Mouse (Mus musculus): ENCODE results near the gene Inpp4b. TPM values are rescaled to one million over a fixed set of nuclear protein-coding genes. Genes with fewer than 3 reads are reported as not detected.

The Inpp4b gene
- polyA plus RNA-seq (2014; fragmentation: Nextera tagmentation; extraction: Ambion mirVana): 6.0 and 6.2 TPM in 2 replicates

- H3K9me3 ChIP-seq (ENCODE audit: control insufficient read depth, low read length): no peaks in the 10 kb centered on the region
- H3K27me3 ChIP-seq (replicated peaks; ENCODE audit: control insufficient read depth, insufficient read depth, low read length): peaks cover 8% of the 10 kb centered on the region; the same call in 1 of the 2 replicates
- DNase-seq (ENCODE audit: low spot score): peak; percentile 80
- no peaks in the 10 kb centered on the region; the same call in 1 of the 2 replicates for H3K4me1 ChIP-seq (replicated peaks; ENCODE audit: control insufficient read depth, insufficient read depth, low read length)
- under 1% methylated on average over 45 of the region's 46 CpGs for WGBS
- peak within 1 kb of the TSS; percentile 47 for H3K9ac ChIP-seq (ENCODE audit: low read length)
- no peaks in the 10 kb centered on the region for H3K36me3 ChIP-seq (ENCODE audit: control insufficient read depth, insufficient read depth, low read length)
- no peak within 1 kb of the TSS for H3K27ac ChIP-seq (ENCODE audit: low read depth)
- H3K4me3 ChIP-seq (ENCODE audit: low read depth, low read length): peak within 1 kb of the TSS; percentile 52
- peak; percentile 65 for ATAC-seq (replicated peaks; ENCODE audit: low FRiP score, low TSS enrichment, low read depth)
- peak within 1 kb of the TSS; percentile 93 for H3K4me2 ChIP-seq (ENCODE audit: low read length)
Observed at GRCm38 (mm10) chr8:81342236-81342998, at the start of gene Inpp4b. TSS of gene Inpp4b (plus strand) at chr8:81342556.

GRCm38 (mm10) chr8:81335250-81335649 lies 7.1 kb upstream of the Inpp4b start:
- no peaks in the 10 kb centered on the region for H3K27me3 ChIP-seq (replicated peaks; ENCODE audit: control insufficient read depth, insufficient read depth, low read length)
- WGBS: 77% methylated on average over 2 of the region's 2 CpGs
- no peaks in the 10 kb centered on the region for H3K4me1 ChIP-seq (replicated peaks; ENCODE audit: control insufficient read depth, insufficient read depth, low read length)
- H3K9me3 ChIP-seq (ENCODE audit: control insufficient read depth, low read length): no peaks in the 10 kb centered on the region
- no peak overlapping the region for H3K4me3 ChIP-seq (ENCODE audit: low read depth, low read length)
- no peak overlapping the region for H3K4me2 ChIP-seq (ENCODE audit: low read length)
- no peak overlapping the region for H3K27ac ChIP-seq (ENCODE audit: low read depth)
- ATAC-seq (replicated peaks; ENCODE audit: low FRiP score, low TSS enrichment, low read depth): no peak
- no peak overlapping the region for H3K9ac ChIP-seq (ENCODE audit: low read length)
- no peak for DNase-seq (ENCODE audit: low spot score)
- H3K36me3 ChIP-seq (ENCODE audit: control insufficient read depth, insufficient read depth, low read length): no peaks in the 10 kb centered on the region

- H3K9me3 ChIP-seq (ENCODE audit: control insufficient read depth, low read length): no peaks in the 10 kb centered on the region
- H3K4me2 ChIP-seq (ENCODE audit: low read length): peak overlapping the region; percentile 93
- no peak overlapping the region for H3K27ac ChIP-seq (ENCODE audit: low read depth)
- H3K4me3 ChIP-seq (ENCODE audit: low read depth, low read length): peak overlapping the region; percentile 52; the same call in 1 of the 2 replicates
- WGBS: 47% methylated on average over 5 of the region's 5 CpGs
- H3K27me3 ChIP-seq (replicated peaks; ENCODE audit: control insufficient read depth, insufficient read depth, low read length): peaks cover 8% of the 10 kb centered on the region; the same call in 1 of the 2 replicates
- H3K36me3 ChIP-seq (ENCODE audit: control insufficient read depth, insufficient read depth, low read length): no peaks in the 10 kb centered on the region
- H3K4me1 ChIP-seq (replicated peaks; ENCODE audit: control insufficient read depth, insufficient read depth, low read length): no peaks in the 10 kb centered on the region; the same call in 1 of the 2 replicates
- ATAC-seq (replicated peaks; ENCODE audit: low FRiP score, low TSS enrichment, low read depth) (peak; percentile 18; the same call in 1 of the 2 replicates), DNase-seq (ENCODE audit: low spot score) (no peak)
- H3K9ac ChIP-seq (ENCODE audit: low read length): no peak overlapping the region
Observed at GRCm38 (mm10) chr8:81341191-81341590, 1.2 kb upstream of the Inpp4b start.

DNA sequence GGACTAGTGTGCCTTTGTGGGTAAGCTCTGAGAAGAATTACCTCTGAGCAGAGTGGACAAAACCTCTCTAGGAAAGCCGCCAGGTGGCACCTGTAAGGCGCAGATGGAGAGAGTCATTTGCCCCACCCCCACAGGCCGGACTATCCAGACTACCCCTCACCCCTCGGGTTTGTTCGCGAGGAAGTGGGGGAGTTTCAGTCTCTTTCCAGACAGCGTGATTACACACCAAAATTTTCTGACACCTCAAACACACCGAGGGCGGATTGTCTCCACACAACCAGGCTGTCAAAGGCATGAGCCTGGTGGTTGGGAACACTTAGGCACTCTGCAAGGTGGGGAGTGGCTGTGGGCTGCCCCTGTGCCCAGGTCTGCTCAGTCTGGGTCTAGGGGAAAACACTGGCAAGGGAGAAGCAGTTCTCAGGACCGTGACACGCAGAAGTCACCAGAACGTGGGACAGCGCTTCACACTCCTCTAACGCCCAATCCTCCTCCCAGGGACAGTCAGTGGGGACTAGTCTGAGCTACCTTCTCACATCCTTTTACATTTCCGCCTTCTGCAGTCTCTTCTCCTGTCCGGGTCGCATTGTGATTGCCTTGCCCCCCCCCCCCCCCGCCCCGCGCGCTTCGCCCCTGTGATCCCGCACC lies 643 bp upstream of the Inpp4b start:
- Histone ChIP-seq H3K27me3 (replicated peaks; ENCODE audit: control insufficient read depth, insufficient read depth, low read length) (peaks cover 8% of the 10 kb centered on the region; the same call in 1 of the 2 replicates), H3K4me2 (ENCODE audit: low read length) (peak overlapping the region; percentile 93), H3K9ac (ENCODE audit: low read length) (peak overlapping the region; percentile 47), H3K4me3 (ENCODE audit: low read depth, low read length) (peak overlapping the region; percentile 52), H3K4me1 (replicated peaks; ENCODE audit: control insufficient read depth, insufficient read depth, low read length) (no peaks in the 10 kb centered on the region; the same call in 1 of the 2 replicates), H3K27ac (ENCODE audit: low read depth) (no peak overlapping the region), H3K9me3 (ENCODE audit: control insufficient read depth, low read length) (no peaks in the 10 kb centered on the region), H3K36me3 (ENCODE audit: control insufficient read depth, insufficient read depth, low read length) (no peaks in the 10 kb centered on the region)
- peak; percentile 85 for DNase-seq (ENCODE audit: low spot score)
- under 1% methylated on average over 22 of the region's 23 CpGs for WGBS
- ATAC-seq (replicated peaks; ENCODE audit: low FRiP score, low TSS enrichment, low read depth): peak; percentile 84

DNA sequence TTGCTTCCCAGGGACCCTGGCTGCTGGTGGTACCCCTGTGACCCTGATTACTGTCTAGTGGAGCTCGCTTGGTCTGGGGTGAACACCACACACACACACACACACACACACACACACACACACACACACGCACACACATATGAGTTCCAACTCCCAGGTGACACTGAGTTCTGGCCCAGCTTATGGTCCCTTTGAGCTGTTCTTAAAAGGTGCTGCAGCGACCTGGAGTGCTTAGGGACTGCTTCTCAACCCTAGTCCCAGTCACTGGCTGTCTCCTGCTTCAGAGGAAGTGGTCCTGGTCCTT lies 595 bp downstream of the Inpp4b start:
- Histone ChIP-seq H3K27me3 (replicated peaks; ENCODE audit: control insufficient read depth, insufficient read depth, low read length) (peaks cover 8% of the 10 kb centered on the region; the same call in 1 of the 2 replicates), H3K36me3 (ENCODE audit: control insufficient read depth, insufficient read depth, low read length) (no peaks in the 10 kb centered on the region), H3K4me1 (replicated peaks; ENCODE audit: control insufficient read depth, insufficient read depth, low read length) (no peaks in the 10 kb centered on the region; the same call in 1 of the 2 replicates), H3K4me3 (ENCODE audit: low read depth, low read length) (peak overlapping the region; percentile 52; the same call in 1 of the 2 replicates), H3K9me3 (ENCODE audit: control insufficient read depth, low read length) (no peaks in the 10 kb centered on the region), H3K9ac (ENCODE audit: low read length) (no peak overlapping the region), H3K4me2 (ENCODE audit: low read length) (peak overlapping the region; percentile 93), H3K27ac (ENCODE audit: low read depth) (no peak overlapping the region)
- ATAC-seq (replicated peaks; ENCODE audit: low FRiP score, low TSS enrichment, low read depth) (no peak), DNase-seq (ENCODE audit: low spot score) (no peak)
- WGBS: 12% methylated on average over 3 of the region's 3 CpGs

GRCm38 (mm10) chr8:81345170-81345697 lies 2.9 kb downstream of the Inpp4b start:
- Histone ChIP-seq H3K36me3 (ENCODE audit: control insufficient read depth, insufficient read depth, low read length) (no peaks in the 10 kb centered on the region), H3K4me3 (ENCODE audit: low read depth, low read length) (no peak overlapping the region), H3K4me1 (replicated peaks; ENCODE audit: control insufficient read depth, insufficient read depth, low read length) (no peaks in the 10 kb centered on the region; the same call in 1 of the 2 replicates), H3K9me3 (ENCODE audit: control insufficient read depth, low read length) (no peaks in the 10 kb centered on the region), H3K27me3 (replicated peaks; ENCODE audit: control insufficient read depth, insufficient read depth, low read length) (peaks cover 8% of the 10 kb centered on the region; the same call in 1 of the 2 replicates), H3K27ac (ENCODE audit: low read depth) (no peak overlapping the region), H3K9ac (ENCODE audit: low read length) (no peak overlapping the region), H3K4me2 (ENCODE audit: low read length) (no peak overlapping the region)
- WGBS: 85% methylated on average over 2 of the region's 2 CpGs
- no peak for ATAC-seq (replicated peaks; ENCODE audit: low FRiP score, low TSS enrichment, low read depth)
- DNase-seq (ENCODE audit: low spot score): no peak

GRCm38 (mm10) chr8:81349452-81349851 lies 7.1 kb downstream of the Inpp4b start:
- H3K27ac ChIP-seq (ENCODE audit: low read depth): no peak overlapping the region
- no peak for DNase-seq (ENCODE audit: low spot score)

DNA sequence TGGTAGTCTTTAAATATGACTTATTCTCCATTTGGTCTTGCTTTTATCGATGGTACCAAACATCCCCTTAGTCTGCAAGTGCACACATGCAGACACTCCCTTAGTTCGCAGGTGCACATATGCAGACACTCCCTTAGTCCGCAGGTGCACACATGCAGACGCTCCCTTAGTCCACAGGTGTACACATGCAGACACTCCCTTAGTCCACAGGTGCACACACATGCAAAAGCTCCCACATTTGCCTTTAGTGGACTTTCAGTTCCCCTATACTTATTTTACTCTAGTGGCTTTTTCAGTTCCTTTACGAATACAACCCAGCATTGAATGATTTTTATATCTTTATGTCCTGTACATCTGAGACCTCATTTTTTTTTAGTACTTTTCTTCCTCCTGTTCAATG lies 11.1 kb downstream of the Inpp4b start:
- ATAC-seq (replicated peaks; ENCODE audit: low FRiP score, low TSS enrichment, low read depth): no peak
- no peaks in the 10 kb centered on the region for H3K4me1 ChIP-seq (replicated peaks; ENCODE audit: control insufficient read depth, insufficient read depth, low read length)
- H3K36me3 ChIP-seq (ENCODE audit: control insufficient read depth, insufficient read depth, low read length): no peaks in the 10 kb centered on the region
- no peak overlapping the region for H3K4me2 ChIP-seq (ENCODE audit: low read length)
- no peaks in the 10 kb centered on the region for H3K27me3 ChIP-seq (replicated peaks; ENCODE audit: control insufficient read depth, insufficient read depth, low read length)
- WGBS: 95% methylated on average over 5 of the region's 5 CpGs
- H3K4me3 ChIP-seq (ENCODE audit: low read depth, low read length): no peak overlapping the region
- DNase-seq (ENCODE audit: low spot score): no peak
- no peak overlapping the region for H3K27ac ChIP-seq (ENCODE audit: low read depth)
- H3K9ac ChIP-seq (ENCODE audit: low read length): no peak overlapping the region
- no peaks in the 10 kb centered on the region for H3K9me3 ChIP-seq (ENCODE audit: control insufficient read depth, low read length)

More at GRCm38 (mm10) chr8:81349452-81349851, 7.1 kb downstream of the Inpp4b start:
- Histone ChIP-seq H3K36me3 (ENCODE audit: control insufficient read depth, insufficient read depth, low read length) (no peaks in the 10 kb centered on the region), H3K4me2 (ENCODE audit: low read length) (no peak overlapping the region), H3K9me3 (ENCODE audit: control insufficient read depth, low read length) (no peaks in the 10 kb centered on the region), H3K4me3 (ENCODE audit: low read depth, low read length) (no peak overlapping the region), H3K4me1 (replicated peaks; ENCODE audit: control insufficient read depth, insufficient read depth, low read length) (no peaks in the 10 kb centered on the region), H3K27me3 (replicated peaks; ENCODE audit: control insufficient read depth, insufficient read depth, low read length) (no peaks in the 10 kb centered on the region), H3K9ac (ENCODE audit: low read length) (no peak overlapping the region)
- ATAC-seq (replicated peaks; ENCODE audit: low FRiP score, low TSS enrichment, low read depth): no peak
- 94% methylated on average over 1 of the region's 1 CpGs for WGBS

Measured in intestine, embryonic 14.5 days (tissue).